Mouse (Mus musculus): Measurements from ENCODE around the gene Rbms3. TPM values are rescaled to one million over a fixed set of nuclear protein-coding genes. Genes with fewer than 3 reads are reported as not detected.

The Rbms3 gene
- polyA plus RNA-seq, 1 experiment from 2014 or later = 23.5 TPM

- Histone ChIP-seq H3K4me1 (replicated peaks; ENCODE audit: control insufficient read depth, insufficient read depth, low read length) (no peaks in the 10 kb centered on the region), H3K27me3 (replicated peaks; ENCODE audit: control insufficient read depth, insufficient read depth, low read length) (no peaks in the 10 kb centered on the region), H3K27ac (ENCODE audit: low read depth, low read length) (no peak overlapping the region), H3K4me2 (no peak overlapping the region), H3K4me3 (ENCODE audit: low read depth, low read length) (no peak overlapping the region), H3K36me3 (ENCODE audit: control insufficient read depth, insufficient read depth, low read length) (0 out of 2 replicates have a peak, but pooled peaks cover 2% of the 10 kb centered on the region), H3K9me3 (ENCODE audit: control insufficient read depth, low read length) (peaks cover 4% of the 10 kb centered on the region; the same call in 1 of the 2 replicates), H3K9ac (ENCODE audit: low read depth, low read length) (no peak overlapping the region)
- DNase-seq (ENCODE audit: low spot score) (no peak), ATAC-seq (replicated peaks; ENCODE audit: low FRiP score) (no peak)
- WGBS = 58% methylated on average over 10 of the region's 10 CpGs
Measured at GRCm38 (mm10) chr9:116630805-116631204, 998.9 kb downstream of the Rbms3 start.

- Histone ChIP-seq H3K36me3 (ENCODE audit: control insufficient read depth, insufficient read depth, low read length) (no peaks in the 10 kb centered on the region), H3K27ac (ENCODE audit: low read depth, low read length) (no peak overlapping the region), H3K27me3 (replicated peaks; ENCODE audit: control insufficient read depth, insufficient read depth, low read length) (no peaks in the 10 kb centered on the region), H3K4me2 (no peak overlapping the region), H3K4me1 (replicated peaks; ENCODE audit: control insufficient read depth, insufficient read depth, low read length) (no peaks in the 10 kb centered on the region), H3K4me3 (ENCODE audit: low read depth, low read length) (no peak overlapping the region), H3K9me3 (ENCODE audit: control insufficient read depth, low read length) (no peaks in the 10 kb centered on the region), H3K9ac (ENCODE audit: low read depth, low read length) (no peak overlapping the region)
- ATAC-seq (replicated peaks; ENCODE audit: low FRiP score) (no peak), DNase-seq (ENCODE audit: low spot score) (no peak)
- 84% methylated on average over 5 of the region's 5 CpGs for WGBS
Measured at GRCm38 (mm10) chr9:116620434-116620833, 1009.3 kb downstream of the Rbms3 start.

- 90% methylated on average over 5 of the region's 5 CpGs for WGBS
- H3K27me3 ChIP-seq (replicated peaks; ENCODE audit: control insufficient read depth, insufficient read depth, low read length) = no peaks in the 10 kb centered on the region
- no peak overlapping the region for H3K27ac ChIP-seq (ENCODE audit: low read depth, low read length)
- H3K4me2 ChIP-seq = no peak overlapping the region
- H3K4me1 ChIP-seq (replicated peaks; ENCODE audit: control insufficient read depth, insufficient read depth, low read length) = no peaks in the 10 kb centered on the region
- DNase-seq (ENCODE audit: low spot score) = no peak
- H3K9ac ChIP-seq (ENCODE audit: low read depth, low read length) = no peak overlapping the region
- no peaks in the 10 kb centered on the region for H3K9me3 ChIP-seq (ENCODE audit: control insufficient read depth, low read length)
- no peak for ATAC-seq (replicated peaks; ENCODE audit: low FRiP score)
- H3K36me3 ChIP-seq (ENCODE audit: control insufficient read depth, insufficient read depth, low read length) = no peaks in the 10 kb centered on the region
- H3K4me3 ChIP-seq (ENCODE audit: low read depth, low read length) = no peak overlapping the region
Measured at GRCm38 (mm10) chr9:116618886-116619285, 1010.8 kb downstream of the Rbms3 start.

- no peaks in the 10 kb centered on the region for H3K9me3 ChIP-seq (ENCODE audit: control insufficient read depth, low read length)
- no peak for DNase-seq (ENCODE audit: low spot score)
- WGBS = 75% methylated on average over 7 of the region's 7 CpGs
- no peak overlapping the region for H3K27ac ChIP-seq (ENCODE audit: low read depth, low read length)
- no peak overlapping the region for H3K9ac ChIP-seq (ENCODE audit: low read depth, low read length)
- H3K27me3 ChIP-seq (replicated peaks; ENCODE audit: control insufficient read depth, insufficient read depth, low read length) = no peaks in the 10 kb centered on the region
- ATAC-seq (replicated peaks; ENCODE audit: low FRiP score) = no peak
- no peak overlapping the region for H3K4me2 ChIP-seq
- no peaks in the 10 kb centered on the region for H3K36me3 ChIP-seq (ENCODE audit: control insufficient read depth, insufficient read depth, low read length)
- H3K4me3 ChIP-seq (ENCODE audit: low read depth, low read length) = no peak overlapping the region
- no peaks in the 10 kb centered on the region for H3K4me1 ChIP-seq (replicated peaks; ENCODE audit: control insufficient read depth, insufficient read depth, low read length)
Measured at GRCm38 (mm10) chr9:116613276-116613675, 1016.4 kb downstream of the Rbms3 start.

- ATAC-seq (replicated peaks; ENCODE audit: low FRiP score) (no peak), DNase-seq (ENCODE audit: low spot score) (no peak)
- H3K27me3 ChIP-seq (replicated peaks; ENCODE audit: control insufficient read depth, insufficient read depth, low read length) = no peaks in the 10 kb centered on the region
- H3K9me3 ChIP-seq (ENCODE audit: control insufficient read depth, low read length) = no peaks in the 10 kb centered on the region
- no peaks in the 10 kb centered on the region for H3K4me1 ChIP-seq (replicated peaks; ENCODE audit: control insufficient read depth, insufficient read depth, low read length)
- WGBS = 93% methylated on average over 10 of the region's 10 CpGs
- H3K36me3 ChIP-seq (ENCODE audit: control insufficient read depth, insufficient read depth, low read length) = no peaks in the 10 kb centered on the region
- no peak overlapping the region for H3K9ac ChIP-seq (ENCODE audit: low read depth, low read length)
- H3K4me2 ChIP-seq = no peak overlapping the region
- H3K27ac ChIP-seq (ENCODE audit: low read depth, low read length) = no peak overlapping the region
- no peak overlapping the region for H3K4me3 ChIP-seq (ENCODE audit: low read depth, low read length)
Measured at GRCm38 (mm10) chr9:116596046-116596445, 1033.7 kb downstream of the Rbms3 start.

GRCm38 (mm10) chr9:116592486-116592885 lies 1037.2 kb downstream of the Rbms3 start:
- 78% methylated on average over 4 of the region's 4 CpGs for WGBS
- no peaks in the 10 kb centered on the region for H3K27me3 ChIP-seq (replicated peaks; ENCODE audit: control insufficient read depth, insufficient read depth, low read length)
- no peak overlapping the region for H3K9ac ChIP-seq (ENCODE audit: low read depth, low read length)
- no peaks in the 10 kb centered on the region for H3K4me1 ChIP-seq (replicated peaks; ENCODE audit: control insufficient read depth, insufficient read depth, low read length)
- H3K4me3 ChIP-seq (ENCODE audit: low read depth, low read length) = no peak overlapping the region
- no peaks in the 10 kb centered on the region for H3K36me3 ChIP-seq (ENCODE audit: control insufficient read depth, insufficient read depth, low read length)
- no peak for DNase-seq (ENCODE audit: low spot score)
- H3K4me2 ChIP-seq = no peak overlapping the region
- ATAC-seq (replicated peaks; ENCODE audit: low FRiP score) = no peak
- no peak overlapping the region for H3K27ac ChIP-seq (ENCODE audit: low read depth, low read length)
- H3K9me3 ChIP-seq (ENCODE audit: control insufficient read depth, low read length) = no peaks in the 10 kb centered on the region

GRCm38 (mm10) chr9:116591071-116591470 lies 1038.6 kb downstream of the Rbms3 start:
- H3K27me3 ChIP-seq (replicated peaks; ENCODE audit: control insufficient read depth, insufficient read depth, low read length) = no peaks in the 10 kb centered on the region
- no peak for ATAC-seq (replicated peaks; ENCODE audit: low FRiP score)

GRCm38 (mm10) chr9:116569680-116570079 lies 1060.0 kb downstream of the Rbms3 start:
- DNase-seq (ENCODE audit: low spot score) = no peak
- ATAC-seq (replicated peaks; ENCODE audit: low FRiP score) = no peak
- 61% methylated on average over 2 of the region's 2 CpGs for WGBS
- Histone ChIP-seq H3K4me2 (no peak overlapping the region), H3K4me1 (replicated peaks; ENCODE audit: control insufficient read depth, insufficient read depth, low read length) (no peaks in the 10 kb centered on the region), H3K27ac (ENCODE audit: low read depth, low read length) (no peak overlapping the region), H3K9me3 (ENCODE audit: control insufficient read depth, low read length) (no peaks in the 10 kb centered on the region), H3K36me3 (ENCODE audit: control insufficient read depth, insufficient read depth, low read length) (no peaks in the 10 kb centered on the region), H3K4me3 (ENCODE audit: low read depth, low read length) (no peak overlapping the region), H3K27me3 (replicated peaks; ENCODE audit: control insufficient read depth, insufficient read depth, low read length) (no peaks in the 10 kb centered on the region), H3K9ac (ENCODE audit: low read depth, low read length) (no peak overlapping the region)

More at GRCm38 (mm10) chr9:116591071-116591470, 1038.6 kb downstream of the Rbms3 start:
- DNase-seq (ENCODE audit: low spot score) = no peak
- Histone ChIP-seq H3K4me3 (ENCODE audit: low read depth, low read length) (no peak overlapping the region), H3K27ac (ENCODE audit: low read depth, low read length) (no peak overlapping the region), H3K9ac (ENCODE audit: low read depth, low read length) (no peak overlapping the region), H3K9me3 (ENCODE audit: control insufficient read depth, low read length) (no peaks in the 10 kb centered on the region), H3K36me3 (ENCODE audit: control insufficient read depth, insufficient read depth, low read length) (no peaks in the 10 kb centered on the region), H3K4me2 (no peak overlapping the region), H3K4me1 (replicated peaks; ENCODE audit: control insufficient read depth, insufficient read depth, low read length) (no peaks in the 10 kb centered on the region)
- WGBS = 80% methylated on average over 9 of the region's 9 CpGs

GRCm38 (mm10) chr9:116566711-116567110 lies 1063.0 kb downstream of the Rbms3 start:
- Histone ChIP-seq H3K4me2 (no peak overlapping the region), H3K27ac (ENCODE audit: low read depth, low read length) (no peak overlapping the region), H3K4me3 (ENCODE audit: low read depth, low read length) (no peak overlapping the region), H3K9me3 (ENCODE audit: control insufficient read depth, low read length) (no peaks in the 10 kb centered on the region), H3K9ac (ENCODE audit: low read depth, low read length) (no peak overlapping the region), H3K36me3 (ENCODE audit: control insufficient read depth, insufficient read depth, low read length) (no peaks in the 10 kb centered on the region), H3K4me1 (replicated peaks; ENCODE audit: control insufficient read depth, insufficient read depth, low read length) (no peaks in the 10 kb centered on the region), H3K27me3 (replicated peaks; ENCODE audit: control insufficient read depth, insufficient read depth, low read length) (no peaks in the 10 kb centered on the region)
- ATAC-seq (replicated peaks; ENCODE audit: low FRiP score) (no peak), DNase-seq (ENCODE audit: low spot score) (no peak)
- WGBS = 84% methylated on average over 7 of the region's 7 CpGs
